Mouse (Mus musculus): ENCODE measurements around the gene 5730409E04Rik.

GRCm38 (mm10) chr4:126647996-126648910 lies 38.6 kb downstream of the 5730409E04Rik start:
- TF ChIP-seq POLR2A (IDR thresholded peaks at IDR 0.05; ENCODE audit: extremely low read depth, insufficient read depth, low read length) (no peak), CTCF (IDR thresholded peaks at IDR 0.05; ENCODE audit: extremely low read depth, insufficient read depth, low read length) (no peak)
